Mouse (Mus musculus) cerebellum, postnatal 36 days (tissue): ENCODE measurements around the gene Cfh.
A peak's percentile ranks its signal among the peaks of the same experiment; 100 is the strongest.
"Not testable (repeated sequence)": the region's sequence is repeated elsewhere in the genome, so short reads cannot be mapped to it uniquely, and the experiment has no call there.

Experiments used
- DNase-seq, 2 experiments: peaks; one replicate each; pipeline ENCODE4 v3.0.0; 2021 to 2022; ENCODE audit warnings: mixed read lengths in 2 of 2

Gene Cfh

DNA sequence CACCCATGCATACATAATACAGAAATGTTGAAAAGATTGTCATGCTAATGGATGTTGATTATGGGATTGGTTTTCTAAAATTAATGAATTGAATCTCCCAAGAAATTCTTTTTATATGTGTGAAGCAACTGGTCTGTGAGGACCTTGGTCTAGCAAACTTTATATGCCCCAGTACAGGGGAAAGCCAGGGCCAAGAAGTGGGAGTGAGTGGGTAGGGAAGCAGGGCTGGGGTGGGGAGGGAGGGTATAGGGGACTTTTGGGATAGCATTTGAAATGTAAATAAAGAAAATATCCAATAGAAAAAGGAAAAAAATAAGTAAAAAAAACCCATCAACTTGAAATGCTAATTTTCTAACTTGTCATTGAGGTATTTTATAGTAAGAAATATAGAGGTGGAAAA lies at the start of gene Cfh:
Gene Cfh, minus strand, starts transcription at position 101 of the 400 bp plus-strand sequence.
- DNase-seq = not testable (repeated sequence)

- no peak for DNase-seq
Observed at GRCm38 (mm10) chr1:140226673-140227072, 43.1 kb upstream of the Cfh start.

- no peak for DNase-seq
Observed at GRCm38 (mm10) chr1:140225221-140225620, 41.7 kb upstream of the Cfh start.

- DNase-seq = no peak
Observed at GRCm38 (mm10) chr1:140205329-140205728, 21.8 kb upstream of the Cfh start.

DNA sequence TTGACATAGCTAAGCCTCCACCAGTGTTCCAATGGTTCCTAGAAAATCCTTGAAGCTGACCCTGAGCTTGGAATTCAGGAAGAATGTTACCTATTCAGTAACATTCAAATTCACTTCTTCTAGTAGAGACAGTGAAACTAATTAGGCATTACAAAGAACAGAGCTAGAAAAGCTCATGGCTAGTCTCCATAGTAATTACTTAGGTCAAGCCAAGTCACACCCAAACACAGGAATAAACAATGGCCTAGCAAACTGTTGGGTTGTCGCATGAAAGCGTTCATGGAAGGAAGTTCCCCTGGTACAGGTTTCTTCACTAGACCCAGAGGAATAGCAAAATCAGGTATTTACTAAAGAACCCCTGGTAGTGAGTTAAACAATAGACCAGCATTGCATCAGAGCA lies 4.9 kb upstream of the Cfh start:
- DNase-seq = not testable (repeated sequence)

- no peak for DNase-seq
Observed at GRCm38 (mm10) chr1:140183208-140183607, 356 bp downstream of the Cfh start.

GRCm38 (mm10) chr1:140180125-140180524 lies 3.4 kb downstream of the Cfh start:
- DNase-seq = no peak

GRCm38 (mm10) chr1:140175442-140175841 lies 8.1 kb downstream of the Cfh start:
- no peak for DNase-seq

- DNase-seq = no peak
Observed at GRCm38 (mm10) chr1:140171581-140172154, 11.9 kb downstream of the Cfh start.

- no peak for DNase-seq
Observed at GRCm38 (mm10) chr1:140158970-140159369, 24.6 kb downstream of the Cfh start.

DNA sequence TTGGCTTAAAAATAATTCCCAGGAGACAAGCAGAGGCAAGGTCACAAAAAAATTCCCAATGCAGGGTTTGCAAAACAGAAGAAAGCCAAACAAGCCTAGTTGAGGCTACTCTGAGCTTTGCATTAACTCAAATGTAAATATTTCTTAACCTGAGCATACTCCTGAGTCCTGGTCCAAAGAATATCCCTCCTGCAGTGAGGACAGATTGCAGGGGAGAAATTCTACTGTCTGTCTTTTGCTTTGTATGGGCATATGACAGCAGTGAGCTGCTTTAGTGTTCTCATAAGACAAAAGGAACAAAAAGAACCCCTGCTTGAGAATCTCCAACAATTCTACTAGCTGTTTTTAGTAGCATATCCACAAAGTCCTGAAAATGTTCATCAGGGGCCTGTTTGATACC lies 114.1 kb downstream of the Cfh start:
- peak; percentile 6 to 34 for DNase-seq
